Mouse (Mus musculus) ES-Bruce4 (cell line): ENCODE results near the gene Ctbp2.

ENCODE experiments used
- CTCF ChIP-seq: IDR thresholded peaks from one replicate; pipeline ENCODE4 v1.8.1; 2011; ENCODE audit warnings: low read depth, low read length
- EP300 ChIP-seq: IDR thresholded peaks from 2 replicates; pipeline ENCODE4 v1.6.1; 2011; ENCODE audit warnings: low read depth, low read length; ENCODE audit not compliant: insufficient read depth
- POLR2A ChIP-seq: IDR thresholded peaks from one replicate; pipeline ENCODE4 v1.8.1; 2011; ENCODE audit warnings: low read length; ENCODE audit not compliant: insufficient read depth

DNA sequence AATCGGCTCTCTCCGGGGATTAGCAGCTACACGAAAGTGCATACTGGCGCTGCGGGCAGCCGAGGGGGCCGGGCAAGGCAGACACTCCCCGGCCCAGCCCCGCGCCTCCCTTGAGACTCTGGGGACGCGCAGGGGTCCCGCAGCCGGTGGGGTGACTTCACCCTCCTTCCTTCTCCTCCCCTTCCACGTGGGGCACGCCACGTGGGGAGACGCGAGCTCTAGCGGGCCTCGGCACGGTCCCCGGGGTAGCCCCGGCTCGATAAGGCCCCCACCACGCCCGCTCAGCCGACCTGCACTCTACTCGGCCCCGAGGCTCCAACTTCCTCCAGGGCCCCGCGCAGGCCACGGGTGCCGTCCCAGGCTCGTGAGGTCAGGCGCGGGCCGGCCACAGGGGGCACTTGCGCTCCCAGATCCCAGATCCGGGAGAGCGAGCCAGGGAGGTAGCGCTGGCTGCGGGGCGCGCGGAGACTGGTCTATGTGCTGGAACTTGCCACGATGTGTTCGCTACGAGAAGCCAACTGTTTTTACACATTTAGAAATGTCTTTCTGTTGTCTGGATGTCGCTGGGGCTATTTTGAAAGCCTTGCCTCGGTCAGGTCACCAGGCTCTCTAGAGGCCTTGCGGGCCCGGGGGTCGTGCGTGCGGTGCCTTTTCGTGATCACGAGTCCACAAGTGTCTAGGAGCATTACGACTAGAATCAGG is at the start of gene Ctbp2:
- TF ChIP-seq EP300 (no peak), CTCF (no peak), POLR2A (no peak)
